In genomic region chr6:48912033-48912432, GRCm38 (mm10) we compare ENCODE assay signal across 10 mouse cellular contexts. TPM values are rescaled to one million over a fixed set of nuclear protein-coding genes. Genes with fewer than 3 reads are reported as not detected.
DNase-seq lines count a peak whose midpoint lies in the region; ATAC-seq lines count a peak whose summit lies in the region.
"Had no signal": no experiment of that assay in that cellular context is flagged by ENCODE, and none has a peak within 500 bp of the region (broad histone marks: within the 10 kb centered on the region; RNA-seq: fewer than 3 reads in every experiment).

No protein-coding gene starts in this region.

- H3K4me3 ChIP-seq in hindbrain, embryonic 10.5 days, result no peak overlapping the region
- H3K4me3 ChIP-seq in hindbrain, embryonic 14.5 days (replicated peaks; ENCODE audit: low read length), result no peak overlapping the region
- H3K4me3 ChIP-seq in midbrain, embryonic 11.5 days (ENCODE audit: low read depth, low read length), result no peak overlapping the region
- H3K4me3 ChIP-seq in hindbrain, embryonic 13.5 days, result no peak overlapping the region
- H3K4me3 ChIP-seq: embryonic facial prominence, embryonic 12.5 days had no signal

- H3K27me3 ChIP-seq in hindbrain, embryonic 10.5 days (ENCODE audit: insufficient read depth, poor library complexity, severe bottlenecking), result no peaks in the 10 kb centered on the region
- H3K27me3 ChIP-seq in hindbrain, embryonic 14.5 days (ENCODE audit: control insufficient read depth, insufficient read depth, low read length), result no peaks in the 10 kb centered on the region
- no peaks in the 10 kb centered on the region for H3K27me3 ChIP-seq in midbrain, embryonic 11.5 days (ENCODE audit: control insufficient read depth, insufficient read depth, low read length)
- H3K27me3 ChIP-seq in hindbrain, embryonic 13.5 days, result no peaks in the 10 kb centered on the region
- H3K27me3 ChIP-seq: embryonic facial prominence, embryonic 12.5 days had no signal

- no peaks in the 10 kb centered on the region for H3K36me3 ChIP-seq in hindbrain, embryonic 10.5 days
- no peaks in the 10 kb centered on the region for H3K36me3 ChIP-seq in hindbrain, embryonic 14.5 days (replicated peaks; ENCODE audit: control insufficient read depth, insufficient read depth)
- H3K36me3 ChIP-seq in midbrain, embryonic 11.5 days (ENCODE audit: control insufficient read depth, insufficient read depth, low read length), result no peaks in the 10 kb centered on the region
- no peaks in the 10 kb centered on the region for H3K36me3 ChIP-seq in hindbrain, embryonic 13.5 days
- H3K36me3 ChIP-seq: embryonic facial prominence, embryonic 12.5 days had no signal

- H3K4me1 ChIP-seq in hindbrain, embryonic 10.5 days (replicated peaks), result no peaks in the 10 kb centered on the region; the same call in 1 of the 2 replicates
- H3K4me1 ChIP-seq in hindbrain, embryonic 14.5 days (replicated peaks; ENCODE audit: control insufficient read depth, insufficient read depth, low read length), result no peaks in the 10 kb centered on the region
- no peaks in the 10 kb centered on the region for H3K4me1 ChIP-seq in midbrain, embryonic 11.5 days (ENCODE audit: control insufficient read depth, insufficient read depth, low read length)
- no peaks in the 10 kb centered on the region for H3K4me1 ChIP-seq in hindbrain, embryonic 13.5 days (replicated peaks)
- H3K4me1 ChIP-seq: embryonic facial prominence, embryonic 12.5 days had no signal

- peak; percentile 11 for DNase-seq in hindbrain, embryonic 10.5 days (ENCODE audit: low spot score)
- no peak for DNase-seq in hindbrain, embryonic 14.5 days (ENCODE audit: low spot score)
- DNase-seq in 3134 (ENCODE audit: extremely low read depth, insufficient read length, low spot score), result peak; percentile 5
- peak; percentile 39 for DNase-seq in ES-CJ7 (ENCODE audit: low read depth, low spot score)
- no peak for DNase-seq in midbrain, embryonic 11.5 days (ENCODE audit: low spot score, missing footprints)

- 44% methylated on average over 3 of the region's 3 CpGs for WGBS in hindbrain, embryonic 10.5 days
- WGBS in hindbrain, embryonic 14.5 days, result 48% methylated on average over 3 of the region's 3 CpGs
- WGBS in midbrain, embryonic 11.5 days, result 53% methylated on average over 3 of the region's 3 CpGs
- 44% methylated on average over 3 of the region's 3 CpGs for WGBS in hindbrain, embryonic 13.5 days

- no peak overlapping the region for H3K27ac ChIP-seq in hindbrain, embryonic 10.5 days
- H3K27ac ChIP-seq in hindbrain, embryonic 14.5 days, result no peak overlapping the region
- H3K27ac ChIP-seq in midbrain, embryonic 11.5 days (ENCODE audit: low read depth, low read length), result no peak overlapping the region
- no peak overlapping the region for H3K27ac ChIP-seq in hindbrain, embryonic 13.5 days
- H3K27ac ChIP-seq: embryonic facial prominence, embryonic 12.5 days had no signal

- no peaks in the 10 kb centered on the region for H3K9me3 ChIP-seq in hindbrain, embryonic 10.5 days
- no peaks in the 10 kb centered on the region for H3K9me3 ChIP-seq in hindbrain, embryonic 14.5 days (ENCODE audit: control insufficient read depth, low read length)
- no peaks in the 10 kb centered on the region for H3K9me3 ChIP-seq in midbrain, embryonic 11.5 days (ENCODE audit: control insufficient read depth, low read length)
- no peaks in the 10 kb centered on the region for H3K9me3 ChIP-seq in hindbrain, embryonic 13.5 days
- H3K9me3 ChIP-seq: embryonic facial prominence, embryonic 12.5 days had no signal

- no peak overlapping the region for H3K4me2 ChIP-seq in hindbrain, embryonic 14.5 days (replicated peaks)
- no peak overlapping the region for H3K4me2 ChIP-seq in midbrain, embryonic 11.5 days
- H3K4me2 ChIP-seq in hindbrain, embryonic 13.5 days, result no peak overlapping the region
- H3K4me2 ChIP-seq: embryonic facial prominence, embryonic 12.5 days had no signal

- H3K9ac ChIP-seq in hindbrain, embryonic 14.5 days, result no peak overlapping the region
- no peak overlapping the region for H3K9ac ChIP-seq in midbrain, embryonic 11.5 days (ENCODE audit: low read length)
- no peak overlapping the region for H3K9ac ChIP-seq in hindbrain, embryonic 13.5 days
- H3K9ac ChIP-seq: embryonic facial prominence, embryonic 12.5 days had no signal

- no peak for ATAC-seq in hindbrain, embryonic 14.5 days (ENCODE audit: low FRiP score)
- ATAC-seq in granulocyte monocyte progenitor cell, adult 5-6 weeks (replicated peaks; ENCODE audit: poor library complexity, severe bottlenecking), result peak; percentile 48
- no peak for ATAC-seq in inflammation-experienced regulatory T-cells, adult 6 months
- ATAC-seq in midbrain, embryonic 11.5 days (ENCODE audit: low FRiP score), result no peak
- ATAC-seq in hindbrain, embryonic 13.5 days (ENCODE audit: low FRiP score), result no peak

RNA-seq across cellular contexts. Expression of gene 1600015I10Rik, which starts 17.7 kb away (rescaled TPM):
- polyA plus RNA-seq in hindbrain, embryonic 10.5 days (2016; fragmentation: Nextera tagmentation; extraction: Ambion mirVana), result not detected in 2 replicates
- polyA plus RNA-seq in hindbrain, embryonic 14.5 days (2014; fragmentation: Nextera tagmentation; extraction: Ambion mirVana), result not detected in 2 replicates
- not detected in 2 replicates for total RNA-seq in granulocyte monocyte progenitor cell, adult 5-6 weeks (2014; fragmentation: Nextera tagmentation)
- not detected in 2 replicates for total RNA-seq in granulocyte monocyte progenitor cell, adult 5-6 weeks (2017)
- not detected for polyA plus RNA-seq in inflammation-experienced regulatory T-cells, adult 6 months (2017; shearing (Covaris generic))
- polyA plus RNA-seq in midbrain, embryonic 11.5 days (2014; fragmentation: Nextera tagmentation; extraction: Ambion mirVana), result not detected in 2 replicates
- polyA plus RNA-seq in hindbrain, embryonic 13.5 days (2015; fragmentation: Nextera tagmentation; extraction: Ambion mirVana), result not detected in 2 replicates
- total RNA-seq: left cerebral cortex, adult 18-20 months had no signal
- polyA plus RNA-seq: embryonic facial prominence, embryonic 12.5 days had no signal

RNA-seq across cellular contexts. Expression of gene Aoc1, which starts 39.3 kb away (rescaled TPM):
- not detected in 2 replicates for polyA plus RNA-seq in hindbrain, embryonic 10.5 days (2016; fragmentation: Nextera tagmentation; extraction: Ambion mirVana)
- not detected in 2 replicates for polyA plus RNA-seq in hindbrain, embryonic 14.5 days (2014; fragmentation: Nextera tagmentation; extraction: Ambion mirVana)
- 0.41 and 1.8 TPM in 2 replicates for total RNA-seq in granulocyte monocyte progenitor cell, adult 5-6 weeks (2014; fragmentation: Nextera tagmentation)
- 0.69 TPM in 1 of 2 replicates, not detected in the other for total RNA-seq in granulocyte monocyte progenitor cell, adult 5-6 weeks (2017)
- not detected for polyA plus RNA-seq in inflammation-experienced regulatory T-cells, adult 6 months (2017; shearing (Covaris generic))
- 0.10 TPM in 1 of 2 replicates, not detected in the other for polyA plus RNA-seq in midbrain, embryonic 11.5 days (2014; fragmentation: Nextera tagmentation; extraction: Ambion mirVana)
- not detected in 2 replicates for polyA plus RNA-seq in hindbrain, embryonic 13.5 days (2015; fragmentation: Nextera tagmentation; extraction: Ambion mirVana)
- total RNA-seq: left cerebral cortex, adult 18-20 months had no signal
- polyA plus RNA-seq: embryonic facial prominence, embryonic 12.5 days had no signal

Comparison
In these comparisons a context has a peak if more than half of its experiments do, and no peak if none do; other contexts are left out.
1. DNase-seq: peak in hindbrain, embryonic 10.5 days (single experiment), 3134 (single experiment) and ES-CJ7 (single experiment); none in hindbrain, embryonic 14.5 days (single experiment) and midbrain, embryonic 11.5 days (single experiment).